Mouse (Mus musculus) cerebellum, adult 9-10 months (tissue): Measurements from ENCODE around the gene Tnfrsf11a.
A peak's percentile ranks its signal among the peaks of the same experiment; 100 is the strongest.
"Not testable (repeated sequence)": the region's sequence is repeated elsewhere in the genome, so short reads cannot be mapped to it uniquely, and the experiment has no call there.

ENCODE experiments used
- DNase-seq: peaks from one replicate; pipeline ENCODE4 v3.0.0; 2022

Tnfrsf11a gene

GRCm38 (mm10) chr1:105780457-105781364 lies at the start of gene Tnfrsf11a:
TSS of gene Tnfrsf11a (plus strand) at chr1:105780718.
- peak; percentile 62 for DNase-seq

- no peak for DNase-seq
Observed at GRCm38 (mm10) chr1:105735318-105735717, 45.2 kb upstream of the Tnfrsf11a start.

GRCm38 (mm10) chr1:105738334-105738733 lies 42.2 kb upstream of the Tnfrsf11a start:
- DNase-seq = no peak

- no peak for DNase-seq
Observed at GRCm38 (mm10) chr1:105739493-105739892, 41.0 kb upstream of the Tnfrsf11a start.

GRCm38 (mm10) chr1:105742481-105742880 lies 38.0 kb upstream of the Tnfrsf11a start:
- no peak for DNase-seq

GRCm38 (mm10) chr1:105746444-105746843 lies 34.1 kb upstream of the Tnfrsf11a start:
- no peak for DNase-seq

- DNase-seq = no peak
Observed at GRCm38 (mm10) chr1:105746858-105747596, 33.5 kb upstream of the Tnfrsf11a start.

- DNase-seq = no peak
Observed at GRCm38 (mm10) chr1:105748091-105748799, 32.3 kb upstream of the Tnfrsf11a start.

- DNase-seq = no peak
Observed at GRCm38 (mm10) chr1:105752196-105752595, 28.3 kb upstream of the Tnfrsf11a start.

GRCm38 (mm10) chr1:105752944-105753343 lies 27.6 kb upstream of the Tnfrsf11a start:
- DNase-seq = no peak

GRCm38 (mm10) chr1:105758798-105759197 lies 21.7 kb upstream of the Tnfrsf11a start:
- DNase-seq = no peak

GRCm38 (mm10) chr1:105759422-105760165 lies 20.9 kb upstream of the Tnfrsf11a start:
- DNase-seq = no peak

GRCm38 (mm10) chr1:105765586-105765985 lies 14.9 kb upstream of the Tnfrsf11a start:
- DNase-seq = no peak

GRCm38 (mm10) chr1:105766099-105766498 lies 14.4 kb upstream of the Tnfrsf11a start:
- not testable (repeated sequence) for DNase-seq

- no peak for DNase-seq
Observed at GRCm38 (mm10) chr1:105768397-105768796, 12.1 kb upstream of the Tnfrsf11a start.

GRCm38 (mm10) chr1:105770685-105771084 lies 9.8 kb upstream of the Tnfrsf11a start:
- DNase-seq = no peak

GRCm38 (mm10) chr1:105776426-105776825 lies 4.1 kb upstream of the Tnfrsf11a start:
- no peak for DNase-seq

- peak; percentile 25 for DNase-seq
Observed at GRCm38 (mm10) chr1:105780079-105780456, 450 bp upstream of the Tnfrsf11a start.

- peak; percentile 39 for DNase-seq
Observed at GRCm38 (mm10) chr1:105781391-105782146, 1.1 kb downstream of the Tnfrsf11a start.

- no peak for DNase-seq
Observed at GRCm38 (mm10) chr1:105784257-105785016, 3.9 kb downstream of the Tnfrsf11a start.

GRCm38 (mm10) chr1:105785146-105785545 lies 4.6 kb downstream of the Tnfrsf11a start:
- no peak for DNase-seq
